Mouse (Mus musculus): ENCODE data around the gene Mxra8. TPM values are rescaled to one million over a fixed set of nuclear protein-coding genes. Genes with fewer than 3 reads are reported as not detected.

Gene Mxra8
- polyA plus RNA-seq, 1 experiment: 484 TPM

DNA sequence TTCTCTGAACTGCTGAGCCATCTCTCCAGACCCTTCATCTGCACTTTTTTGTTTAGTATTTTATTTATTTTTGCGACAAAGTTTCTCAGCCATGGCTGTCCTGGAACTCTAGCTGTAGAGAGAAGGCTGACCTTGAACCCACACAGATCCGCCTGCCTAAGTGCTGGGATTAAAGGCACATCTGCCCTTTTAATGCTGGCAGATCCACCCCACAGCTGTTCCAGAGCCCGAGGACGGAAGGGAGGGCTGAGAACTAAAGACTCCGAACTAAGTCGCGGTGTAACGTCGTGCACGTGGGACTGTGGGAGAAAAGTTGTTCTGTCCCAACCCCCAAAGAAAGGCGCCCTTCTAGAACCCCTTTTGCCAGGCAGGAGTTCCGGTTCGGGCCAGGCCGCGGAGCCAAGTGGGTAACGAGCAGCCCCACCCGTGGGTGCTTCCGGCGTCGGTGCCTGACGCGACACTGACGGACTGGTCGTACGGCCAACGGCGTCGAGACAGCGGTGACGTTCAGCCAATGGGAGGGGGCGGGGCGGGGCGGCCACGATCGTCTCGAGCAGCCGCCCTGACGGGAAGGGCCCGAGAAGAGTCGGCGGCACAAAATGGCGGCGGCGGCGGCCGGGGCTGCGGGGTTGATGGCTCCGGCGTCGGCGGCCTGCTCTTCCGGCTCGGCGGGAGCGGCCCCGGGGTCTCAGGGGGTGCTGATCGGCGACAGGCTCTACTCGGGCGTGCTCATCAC is 27.4 kb upstream of the Mxra8 start, which contains the start of gene Ccnl2:
Gene Ccnl2, plus strand, starts transcription at position 561 of the 736 bp plus-strand sequence.
- H3K27ac ChIP-seq (ENCODE audit: insufficient read depth, low read length): peak within 1 kb of the TSS; percentile 78
- TF ChIP-seq CTCF (IDR thresholded peaks at IDR 0.05; ENCODE audit: borderline replicate concordance, insufficient read depth, low read length) (no peak), POLR2A (IDR thresholded peaks at IDR 0.05; ENCODE audit: low read depth, low read length) (peak; percentile 61)
- peak within 1 kb of the TSS; percentile 71 for H3K4me3 ChIP-seq (ENCODE audit: insufficient read depth, low read length)
- H3K4me1 ChIP-seq (ENCODE audit: control insufficient read depth, insufficient read depth, low read length): peaks cover 4% of the 10 kb centered on the region; the same call in 1 of the 2 replicates

DNA sequence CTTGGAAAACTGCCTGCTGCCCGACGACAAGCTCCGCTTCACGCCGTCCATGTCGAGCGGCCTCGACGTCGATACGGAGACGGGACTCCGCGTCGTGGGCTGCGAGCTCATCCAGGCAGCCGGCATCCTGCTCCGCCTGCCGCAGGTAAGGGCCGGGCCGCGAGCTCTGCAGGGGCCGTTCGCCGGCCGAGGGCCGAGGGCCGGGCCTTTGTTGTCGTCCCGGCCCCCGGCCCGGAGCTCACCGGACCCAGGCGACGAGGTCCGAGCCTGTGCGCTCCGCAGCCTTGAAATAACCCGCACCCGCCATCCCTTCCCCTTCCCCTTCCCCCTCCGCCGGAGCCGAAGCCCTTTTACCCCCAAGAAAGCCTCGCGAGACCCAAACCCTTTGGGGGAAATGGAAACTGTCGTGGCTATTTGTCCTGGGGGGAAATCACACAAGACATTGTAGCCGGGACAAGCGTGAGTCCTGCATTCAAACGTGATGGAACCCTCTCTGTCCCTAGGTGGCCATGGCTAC is 26.8 kb upstream of the Mxra8 start:
- Histone ChIP-seq H3K27ac (ENCODE audit: insufficient read depth, low read length) (peak overlapping the region; percentile 29), H3K4me3 (ENCODE audit: insufficient read depth, low read length) (peak overlapping the region; percentile 71), H3K4me1 (ENCODE audit: control insufficient read depth, insufficient read depth, low read length) (peaks cover 4% of the 10 kb centered on the region; the same call in 1 of the 2 replicates)
- TF ChIP-seq CTCF (IDR thresholded peaks at IDR 0.05; ENCODE audit: borderline replicate concordance, insufficient read depth, low read length) (no peak), POLR2A (IDR thresholded peaks at IDR 0.05; ENCODE audit: low read depth, low read length) (no peak)

DNA sequence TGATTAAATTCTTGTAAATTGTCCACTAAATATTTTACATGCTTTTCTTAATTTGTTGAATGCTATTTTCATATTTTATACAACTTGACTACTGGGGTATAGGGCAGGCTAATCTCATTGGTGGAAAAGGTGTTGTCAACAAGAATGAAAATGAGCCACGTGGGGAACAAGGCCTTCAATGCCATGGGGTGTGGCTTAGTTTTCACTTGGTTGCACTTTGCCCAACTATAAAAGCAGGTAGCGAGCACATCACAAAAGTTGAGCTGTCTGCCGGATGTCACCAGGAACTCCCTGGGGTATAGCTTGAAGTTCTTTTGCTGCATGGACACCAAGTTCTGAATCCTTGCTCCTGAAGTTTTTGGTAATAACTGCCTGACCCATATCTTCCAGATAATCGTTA is 21.9 kb upstream of the Mxra8 start:
- TF ChIP-seq POLR2A (IDR thresholded peaks at IDR 0.05; ENCODE audit: low read depth, low read length): no peak
- TF ChIP-seq CTCF (IDR thresholded peaks at IDR 0.05; ENCODE audit: borderline replicate concordance, insufficient read depth, low read length): no peak
- Histone ChIP-seq H3K4me3 (ENCODE audit: insufficient read depth, low read length) (no peak overlapping the region), H3K27ac (ENCODE audit: insufficient read depth, low read length) (no peak overlapping the region), H3K4me1 (ENCODE audit: control insufficient read depth, insufficient read depth, low read length) (peaks cover 4% of the 10 kb centered on the region; the same call in 1 of the 2 replicates)

DNA sequence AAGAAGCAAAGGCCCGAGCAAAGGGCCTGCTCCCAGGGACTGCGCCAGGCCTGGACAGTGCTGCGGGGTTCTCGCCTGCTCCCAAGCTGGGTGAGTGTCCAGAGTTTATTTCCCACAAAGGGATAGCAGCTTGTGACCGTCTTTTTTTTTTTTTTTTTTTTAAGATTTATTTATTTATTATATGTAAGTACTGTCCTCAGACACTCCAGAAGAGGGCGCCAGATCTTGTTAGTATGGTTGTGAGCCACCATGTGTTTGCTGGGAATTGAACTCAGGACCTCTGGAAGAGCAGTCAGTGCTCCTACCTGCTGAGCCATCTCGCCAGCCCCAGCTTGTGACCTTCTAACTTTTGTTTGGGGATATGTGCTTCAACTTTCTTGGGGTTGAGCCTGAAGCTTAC is 18.5 kb upstream of the Mxra8 start:
- H3K27ac ChIP-seq (ENCODE audit: insufficient read depth, low read length): no peak overlapping the region
- TF ChIP-seq CTCF (IDR thresholded peaks at IDR 0.05; ENCODE audit: borderline replicate concordance, insufficient read depth, low read length) (no peak), POLR2A (IDR thresholded peaks at IDR 0.05; ENCODE audit: low read depth, low read length) (no peak)
- no peak overlapping the region for H3K4me3 ChIP-seq (ENCODE audit: insufficient read depth, low read length)
- H3K4me1 ChIP-seq (ENCODE audit: control insufficient read depth, insufficient read depth, low read length): no peaks in the 10 kb centered on the region

DNA sequence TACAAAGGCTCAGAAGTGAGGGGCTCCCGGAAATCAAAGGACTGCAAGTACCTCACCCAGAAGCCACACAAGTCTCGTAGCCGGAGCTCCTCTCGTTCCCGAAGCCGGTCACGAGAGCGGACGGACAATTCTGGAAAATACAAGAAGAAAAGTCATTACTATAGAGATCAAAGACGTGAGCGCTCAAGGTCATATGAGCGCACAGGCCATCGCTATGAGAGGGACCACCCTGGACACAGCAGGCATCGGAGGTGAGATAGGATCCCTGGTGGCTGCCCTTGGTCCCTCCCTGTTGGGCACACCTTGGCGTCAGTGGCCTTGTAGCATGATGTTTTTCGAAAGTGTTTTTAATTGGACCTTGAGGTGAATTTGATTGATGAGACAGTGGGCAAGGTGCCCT is 16.0 kb upstream of the Mxra8 start:
- no peaks in the 10 kb centered on the region for H3K4me1 ChIP-seq (ENCODE audit: control insufficient read depth, insufficient read depth, low read length)
- H3K4me3 ChIP-seq (ENCODE audit: insufficient read depth, low read length): no peak overlapping the region
- no peak for TF ChIP-seq POLR2A (IDR thresholded peaks at IDR 0.05; ENCODE audit: low read depth, low read length)
- no peak for TF ChIP-seq CTCF (IDR thresholded peaks at IDR 0.05; ENCODE audit: borderline replicate concordance, insufficient read depth, low read length)
- H3K27ac ChIP-seq (ENCODE audit: insufficient read depth, low read length): no peak overlapping the region

DNA sequence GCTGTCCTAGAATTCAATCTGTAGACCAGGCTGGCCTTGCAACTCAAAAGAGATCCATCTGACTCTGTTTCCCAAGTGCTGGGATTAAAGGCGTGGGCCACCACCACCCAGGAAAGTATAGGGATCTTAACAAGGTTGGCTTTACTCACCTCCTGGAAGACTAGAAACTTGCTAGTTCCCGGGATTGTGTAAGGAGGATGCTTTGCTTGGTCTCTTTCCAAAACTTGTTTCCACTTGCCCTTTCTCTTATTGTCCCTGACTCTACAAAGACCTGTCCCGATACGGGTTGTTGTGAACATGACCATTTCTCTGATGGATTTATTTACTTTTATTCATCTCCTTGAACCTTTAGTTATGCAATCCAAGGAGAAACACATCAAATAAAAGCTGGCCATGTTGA is 9.6 kb upstream of the Mxra8 start:
- TF ChIP-seq POLR2A (IDR thresholded peaks at IDR 0.05; ENCODE audit: low read depth, low read length) (no peak), CTCF (IDR thresholded peaks at IDR 0.05; ENCODE audit: borderline replicate concordance, insufficient read depth, low read length) (no peak)
- no peak overlapping the region for H3K27ac ChIP-seq (ENCODE audit: insufficient read depth, low read length)
- H3K4me1 ChIP-seq (ENCODE audit: control insufficient read depth, insufficient read depth, low read length): peaks cover 10% of the 10 kb centered on the region
- no peak overlapping the region for H3K4me3 ChIP-seq (ENCODE audit: insufficient read depth, low read length)

DNA sequence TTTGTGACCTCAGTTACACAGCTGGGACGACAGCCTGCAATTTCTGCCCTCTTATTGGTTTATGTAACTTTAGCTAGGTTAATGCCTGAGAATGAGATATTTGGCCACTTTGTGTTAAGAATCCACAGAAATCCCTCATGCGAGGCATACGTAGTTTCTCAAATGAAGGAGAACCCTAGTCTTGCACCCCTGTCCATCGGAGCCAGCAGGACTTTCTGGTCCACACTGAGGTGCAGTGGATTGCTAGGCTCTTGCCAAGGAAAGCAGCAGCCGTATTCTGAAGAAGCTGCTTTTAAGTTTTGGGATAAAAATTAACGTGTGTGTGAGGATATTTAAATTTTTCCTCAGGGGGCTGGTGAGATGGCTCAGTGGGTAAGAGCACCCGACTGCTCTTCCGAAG is 8.9 kb upstream of the Mxra8 start:
- no peak for TF ChIP-seq POLR2A (IDR thresholded peaks at IDR 0.05; ENCODE audit: low read depth, low read length)
- TF ChIP-seq CTCF (IDR thresholded peaks at IDR 0.05; ENCODE audit: borderline replicate concordance, insufficient read depth, low read length): no peak
- no peak overlapping the region for H3K27ac ChIP-seq (ENCODE audit: insufficient read depth, low read length)
- no peak overlapping the region for H3K4me3 ChIP-seq (ENCODE audit: insufficient read depth, low read length)
- peaks cover 10% of the 10 kb centered on the region for H3K4me1 ChIP-seq (ENCODE audit: control insufficient read depth, insufficient read depth, low read length)

DNA sequence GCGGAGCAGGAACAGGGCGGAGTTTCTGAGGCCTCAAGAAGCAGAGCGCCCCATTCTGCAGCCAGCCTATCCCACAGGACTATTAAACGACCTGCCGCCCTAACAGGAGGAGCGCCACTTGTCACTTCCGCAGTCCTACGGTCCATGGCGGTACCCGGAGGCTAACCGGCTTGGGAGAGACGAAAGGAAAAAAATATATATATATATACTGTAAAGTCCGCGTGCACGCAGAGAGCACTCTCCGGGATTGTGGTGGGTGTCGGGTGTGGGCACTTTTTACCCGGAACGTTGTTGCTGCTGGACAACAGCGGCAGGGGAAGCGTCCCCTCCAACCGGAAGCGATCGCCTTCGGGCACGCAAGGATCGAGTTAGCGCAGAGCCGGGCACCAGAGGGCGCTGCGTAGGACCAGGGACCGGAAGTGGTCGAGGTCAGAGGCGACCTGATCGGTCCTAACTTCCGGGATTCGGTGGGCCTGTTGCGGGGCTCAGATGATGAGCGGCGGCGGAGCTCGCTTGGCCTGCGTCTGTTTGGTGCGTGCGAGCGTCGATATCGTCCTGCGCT is 8.2 kb upstream of the Mxra8 start, which contains the start of gene Aurkaip1:
Gene Aurkaip1, plus strand, starts transcription at position 68 of the 562 bp plus-strand sequence.
- TF ChIP-seq CTCF (IDR thresholded peaks at IDR 0.05; ENCODE audit: borderline replicate concordance, insufficient read depth, low read length): peak; percentile 92
- peak; percentile 75 for TF ChIP-seq POLR2A (IDR thresholded peaks at IDR 0.05; ENCODE audit: low read depth, low read length)

DNA sequence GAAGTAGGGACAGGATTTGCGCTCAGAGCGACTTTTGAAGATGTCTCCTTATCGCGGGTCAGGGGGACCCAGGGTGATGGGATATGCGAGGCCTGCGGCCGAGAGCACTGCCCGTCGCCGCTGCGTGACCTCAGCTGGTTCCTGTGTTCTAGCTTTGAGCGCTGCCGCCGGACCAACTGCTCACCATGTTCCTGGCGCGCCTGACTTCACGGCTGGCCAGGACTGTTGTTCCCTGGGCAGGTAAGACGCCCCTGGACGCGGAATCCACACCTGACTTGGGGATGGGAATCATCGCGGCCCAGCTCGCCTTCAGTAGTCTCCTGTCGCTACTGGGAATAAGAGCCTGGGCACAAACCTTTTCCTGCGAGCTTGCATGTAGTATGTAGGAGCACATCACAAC is 7.6 kb upstream of the Mxra8 start:
- TF ChIP-seq POLR2A (IDR thresholded peaks at IDR 0.05; ENCODE audit: low read depth, low read length) (no peak), CTCF (IDR thresholded peaks at IDR 0.05; ENCODE audit: borderline replicate concordance, insufficient read depth, low read length) (no peak)
- H3K4me3 ChIP-seq (ENCODE audit: insufficient read depth, low read length): peak overlapping the region; percentile 76
- peak overlapping the region; percentile 64 for H3K27ac ChIP-seq (ENCODE audit: insufficient read depth, low read length)
- peaks cover 10% of the 10 kb centered on the region for H3K4me1 ChIP-seq (ENCODE audit: control insufficient read depth, insufficient read depth, low read length)

More for the DNA sequence above, 8.2 kb upstream of the Mxra8 start, which contains the start of gene Aurkaip1:
- peak within 1 kb of the TSS; percentile 76 for H3K4me3 ChIP-seq (ENCODE audit: insufficient read depth, low read length)
- peak within 1 kb of the TSS; percentile 64 for H3K27ac ChIP-seq (ENCODE audit: insufficient read depth, low read length)
- H3K4me1 ChIP-seq (ENCODE audit: control insufficient read depth, insufficient read depth, low read length): peaks cover 10% of the 10 kb centered on the region

DNA sequence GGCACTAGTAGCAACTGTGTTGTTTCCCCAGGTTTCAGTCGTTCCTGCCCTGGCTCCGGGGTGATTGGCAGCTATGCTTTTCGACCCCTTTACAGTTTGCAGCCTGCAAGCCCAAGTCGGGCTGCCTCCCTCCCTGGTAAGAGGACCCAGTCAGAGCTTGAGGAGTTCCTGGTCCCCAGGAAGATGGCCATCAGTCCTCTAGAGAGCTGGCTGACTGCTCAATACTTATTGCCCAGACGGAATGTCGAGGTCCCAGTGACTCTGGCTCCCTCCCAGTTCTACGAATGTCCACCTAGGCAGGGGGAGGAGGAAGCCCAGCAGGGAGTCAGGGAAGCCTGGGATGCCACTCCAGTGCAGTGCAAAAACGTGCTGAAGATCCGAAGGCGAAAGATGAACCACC is 7.2 kb upstream of the Mxra8 start:
- Histone ChIP-seq H3K4me3 (ENCODE audit: insufficient read depth, low read length) (peak overlapping the region; percentile 76), H3K4me1 (ENCODE audit: control insufficient read depth, insufficient read depth, low read length) (peaks cover 10% of the 10 kb centered on the region), H3K27ac (ENCODE audit: insufficient read depth, low read length) (peak overlapping the region; percentile 64; the same call in 1 of the 2 replicates)
- TF ChIP-seq POLR2A (IDR thresholded peaks at IDR 0.05; ENCODE audit: low read depth, low read length) (no peak), CTCF (IDR thresholded peaks at IDR 0.05; ENCODE audit: borderline replicate concordance, insufficient read depth, low read length) (no peak)
